Mouse (Mus musculus): Measurements from ENCODE around the gene Kmt2a. TPM values are rescaled to one million over a fixed set of nuclear protein-coding genes. Genes with fewer than 3 reads are reported as not detected.
A peak's percentile ranks its signal among the peaks of the same experiment; 100 is the strongest.

Gene Kmt2a
- polyA plus RNA-seq, 1 experiment from 2014 or later: 32.3 TPM

DNA sequence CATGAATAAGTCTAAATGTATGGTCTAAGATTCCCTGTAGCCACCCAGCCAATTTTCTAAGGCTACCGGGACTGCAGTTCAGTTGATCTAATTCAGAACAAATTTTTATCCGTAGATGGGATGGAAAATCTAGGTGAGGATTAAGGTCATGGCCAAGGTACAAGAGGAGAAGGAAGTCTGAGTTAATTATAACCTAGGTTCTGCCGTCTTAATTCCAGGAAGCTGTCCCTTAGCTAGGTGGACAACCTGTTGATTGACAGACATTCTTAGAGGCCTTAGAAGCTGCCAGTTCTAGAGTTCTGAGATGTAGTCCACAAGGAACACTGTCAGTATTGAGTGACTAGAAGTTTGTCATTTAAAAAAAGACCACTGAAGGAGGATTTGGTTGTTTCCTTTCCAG, 18.6 kb upstream of the Kmt2a start:
- ATAC-seq (ENCODE audit: low FRiP score, low read depth): no peak
- WGBS: 83% methylated on average over 3 of the region's 3 CpGs

GRCm38 (mm10) chr9:44897024-44897423, 15.9 kb upstream of the Kmt2a start:
- no peaks in the 10 kb centered on the region for H3K36me3 ChIP-seq
- no peak for ATAC-seq (ENCODE audit: low FRiP score, low read depth)
- H3K9ac ChIP-seq (replicated peaks): no peak overlapping the region
- 67% methylated on average over 4 of the region's 4 CpGs for WGBS
- no peaks in the 10 kb centered on the region for H3K27me3 ChIP-seq
- no peak overlapping the region for H3K4me2 ChIP-seq (replicated peaks)
- no peak overlapping the region for H3K27ac ChIP-seq (replicated peaks)
- H3K4me3 ChIP-seq: no peak overlapping the region
- no peaks in the 10 kb centered on the region for H3K9me3 ChIP-seq
- no peaks in the 10 kb centered on the region for H3K4me1 ChIP-seq

More for the DNA sequence above, 18.6 kb upstream of the Kmt2a start:
- no peak overlapping the region for H3K4me2 ChIP-seq (replicated peaks)
- no peak overlapping the region for H3K4me3 ChIP-seq
- H3K27ac ChIP-seq (replicated peaks): no peak overlapping the region
- H3K4me1 ChIP-seq: no peaks in the 10 kb centered on the region
- no peaks in the 10 kb centered on the region for H3K36me3 ChIP-seq
- no peaks in the 10 kb centered on the region for H3K9me3 ChIP-seq
- no peak overlapping the region for H3K9ac ChIP-seq (replicated peaks)
- H3K27me3 ChIP-seq: no peaks in the 10 kb centered on the region

DNA sequence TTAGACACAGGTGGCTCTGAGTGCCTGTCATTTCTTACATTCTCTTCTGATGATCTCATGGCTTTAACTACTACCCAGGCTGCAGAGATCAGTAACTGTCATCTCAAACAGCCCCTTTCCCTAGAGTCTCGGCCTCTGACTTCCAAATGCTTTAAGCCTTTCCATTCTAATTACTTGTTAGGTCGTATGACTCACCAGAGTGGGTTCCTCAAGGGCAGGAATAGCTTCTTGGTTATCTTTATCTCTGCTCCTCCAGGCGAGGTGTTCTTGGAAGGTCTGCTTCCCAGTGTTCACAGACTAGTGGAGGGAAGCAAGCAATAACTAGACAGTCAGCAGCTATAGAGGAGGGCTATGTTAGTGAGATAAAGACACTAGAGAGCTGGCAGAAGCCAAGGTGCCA, 11.6 kb upstream of the Kmt2a start:
- no peak overlapping the region for H3K9ac ChIP-seq (replicated peaks)
- H3K4me3 ChIP-seq: no peak overlapping the region
- no peaks in the 10 kb centered on the region for H3K4me1 ChIP-seq
- no peaks in the 10 kb centered on the region; the same call in 1 of the 2 replicates for H3K27me3 ChIP-seq
- no peaks in the 10 kb centered on the region for H3K9me3 ChIP-seq
- no peak overlapping the region for H3K4me2 ChIP-seq (replicated peaks)
- no peak for ATAC-seq (ENCODE audit: low FRiP score, low read depth)
- H3K36me3 ChIP-seq: no peaks in the 10 kb centered on the region
- H3K27ac ChIP-seq (replicated peaks): no peak overlapping the region
- 66% methylated on average over 3 of the region's 3 CpGs for WGBS

DNA sequence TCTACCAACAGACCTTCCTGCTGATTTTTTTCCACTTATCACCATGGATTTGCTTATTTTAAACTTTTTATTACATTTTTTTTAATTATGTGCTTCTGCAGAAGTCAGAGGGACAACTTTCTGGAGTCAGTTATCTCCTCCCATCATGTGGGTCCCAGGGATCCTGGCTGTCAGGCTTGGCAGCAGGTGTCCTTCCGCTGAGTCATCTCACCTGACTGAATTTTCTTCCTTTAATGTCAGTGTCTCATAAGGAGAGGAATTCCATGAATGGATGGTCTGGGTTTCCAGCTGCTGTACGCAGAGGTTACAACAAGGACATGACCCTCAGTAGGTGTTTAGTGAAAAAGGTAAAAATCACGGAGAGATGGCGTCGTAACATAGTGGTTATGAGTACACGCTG, 10.1 kb upstream of the Kmt2a start:
- Histone ChIP-seq H3K9me3 (no peaks in the 10 kb centered on the region), H3K4me1 (no peaks in the 10 kb centered on the region), H3K27me3 (no peaks in the 10 kb centered on the region; the same call in 1 of the 2 replicates), H3K9ac (replicated peaks) (no peak overlapping the region), H3K36me3 (no peaks in the 10 kb centered on the region), H3K27ac (replicated peaks) (no peak overlapping the region), H3K4me2 (replicated peaks) (no peak overlapping the region), H3K4me3 (no peak overlapping the region)
- 85% methylated on average over 6 of the region's 6 CpGs for WGBS
- ATAC-seq (ENCODE audit: low FRiP score, low read depth): no peak

DNA sequence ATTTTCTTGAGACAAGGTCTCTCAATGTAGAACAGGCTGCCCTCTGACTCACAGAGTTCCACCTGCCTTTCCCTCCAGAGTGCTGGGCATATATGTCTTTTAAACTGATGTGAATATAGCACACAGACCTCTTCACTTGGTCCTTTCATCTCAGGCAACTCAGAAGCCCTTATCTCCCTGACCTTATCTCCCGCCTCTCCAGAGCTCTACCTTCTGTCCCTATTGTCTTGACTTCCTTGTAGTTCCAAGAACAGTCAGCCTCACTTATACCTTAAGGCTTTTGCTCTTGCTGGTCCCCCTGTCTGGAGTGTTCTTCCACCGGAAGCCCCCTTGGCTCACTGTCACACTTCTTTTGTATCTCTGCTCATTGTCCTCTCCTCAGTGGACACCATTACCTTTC, 9.0 kb upstream of the Kmt2a start:
- H3K9ac ChIP-seq (replicated peaks): no peak overlapping the region
- no peaks in the 10 kb centered on the region for H3K36me3 ChIP-seq
- no peaks in the 10 kb centered on the region for H3K9me3 ChIP-seq
- H3K4me1 ChIP-seq: no peaks in the 10 kb centered on the region
- WGBS: 75% methylated on average over 2 of the region's 2 CpGs
- H3K27me3 ChIP-seq: no peaks in the 10 kb centered on the region; the same call in 1 of the 2 replicates
- H3K4me2 ChIP-seq (replicated peaks): no peak overlapping the region
- H3K4me3 ChIP-seq: no peak overlapping the region
- H3K27ac ChIP-seq (replicated peaks): no peak overlapping the region
- ATAC-seq (ENCODE audit: low FRiP score, low read depth): no peak

GRCm38 (mm10) chr9:44888114-44888624, 7.1 kb upstream of the Kmt2a start:
- no peaks in the 10 kb centered on the region; the same call in 1 of the 2 replicates for H3K27me3 ChIP-seq
- H3K9me3 ChIP-seq: no peaks in the 10 kb centered on the region
- H3K4me2 ChIP-seq (replicated peaks): no peak overlapping the region
- no peak overlapping the region for H3K4me3 ChIP-seq
- no peak for ATAC-seq (ENCODE audit: low FRiP score, low read depth)
- peaks cover 3% of the 10 kb centered on the region; the same call in 1 of the 2 replicates for H3K4me1 ChIP-seq
- WGBS: 86% methylated on average over 7 of the region's 7 CpGs
- H3K36me3 ChIP-seq: no peaks in the 10 kb centered on the region
- no peak overlapping the region for H3K27ac ChIP-seq (replicated peaks)
- no peak overlapping the region for H3K9ac ChIP-seq (replicated peaks)

GRCm38 (mm10) chr9:44882981-44883569, 2.0 kb upstream of the Kmt2a start:
- ATAC-seq (ENCODE audit: low FRiP score, low read depth): no peak
- H3K36me3 ChIP-seq: no peaks in the 10 kb centered on the region
- peak overlapping the region; percentile 98 for H3K9ac ChIP-seq (replicated peaks)
- peak overlapping the region; percentile 94 for H3K4me3 ChIP-seq
- WGBS: under 1% methylated on average over 21 of the region's 21 CpGs
- H3K4me1 ChIP-seq: peaks cover 21% of the 10 kb centered on the region
- peak overlapping the region; percentile 100 for H3K27ac ChIP-seq (replicated peaks)
- no peaks in the 10 kb centered on the region for H3K27me3 ChIP-seq
- peak overlapping the region; percentile 88 for H3K4me2 ChIP-seq (replicated peaks)
- no peaks in the 10 kb centered on the region for H3K9me3 ChIP-seq

GRCm38 (mm10) chr9:44882436-44882980, 1.4 kb upstream of the Kmt2a start:
- peak overlapping the region; percentile 98 for H3K9ac ChIP-seq (replicated peaks)
- WGBS: under 1% methylated on average over 26 of the region's 27 CpGs

DNA sequence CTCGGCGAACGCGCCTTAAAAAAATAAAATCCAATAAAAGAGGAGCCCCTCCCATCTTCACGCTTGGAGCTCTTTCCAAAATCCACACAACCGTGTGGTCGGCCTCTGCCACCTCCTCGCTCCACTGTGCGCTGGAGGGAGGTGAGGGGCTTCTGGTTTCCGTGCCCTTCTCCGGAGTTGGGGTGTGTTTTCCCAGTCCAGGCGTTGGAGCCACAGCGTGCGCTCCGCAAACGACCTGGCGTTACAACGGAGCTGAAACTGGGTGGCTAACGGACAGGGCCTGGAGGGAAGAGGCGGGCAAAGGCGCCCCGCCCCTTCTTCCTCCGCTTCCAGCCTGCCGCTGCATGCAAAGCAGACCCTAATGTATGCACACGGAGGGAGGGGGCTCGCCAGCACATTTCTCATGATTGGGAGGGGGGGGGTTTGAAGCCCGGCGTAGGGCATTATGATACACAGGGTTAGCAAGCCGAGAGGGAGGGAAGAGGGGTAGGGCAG, 892 bp upstream of the Kmt2a start:
- H3K9me3 ChIP-seq: no peaks in the 10 kb centered on the region
- H3K9ac ChIP-seq (replicated peaks): peak overlapping the region; percentile 98
- ATAC-seq (ENCODE audit: low FRiP score, low read depth): peak; percentile 80
- H3K4me3 ChIP-seq: peak overlapping the region; percentile 94
- peak overlapping the region; percentile 88 for H3K4me2 ChIP-seq (replicated peaks)
- WGBS: under 1% methylated on average over 29 of the region's 29 CpGs
- H3K27ac ChIP-seq (replicated peaks): peak overlapping the region; percentile 100
- peaks cover 31% of the 10 kb centered on the region for H3K4me1 ChIP-seq
- no peaks in the 10 kb centered on the region for H3K27me3 ChIP-seq
- peaks cover 4% of the 10 kb centered on the region; the same call in 1 of the 2 replicates for H3K36me3 ChIP-seq

More at GRCm38 (mm10) chr9:44882436-44882980, 1.4 kb upstream of the Kmt2a start:
- peak; percentile 62 for ATAC-seq (ENCODE audit: low FRiP score, low read depth)
- H3K4me2 ChIP-seq (replicated peaks): peak overlapping the region; percentile 88
- H3K4me1 ChIP-seq: peaks cover 26% of the 10 kb centered on the region
- no peaks in the 10 kb centered on the region for H3K9me3 ChIP-seq
- peaks cover under 1% of the 10 kb centered on the region; the same call in 1 of the 2 replicates for H3K36me3 ChIP-seq
- H3K27ac ChIP-seq (replicated peaks): peak overlapping the region; percentile 100
- H3K4me3 ChIP-seq: peak overlapping the region; percentile 94
- no peaks in the 10 kb centered on the region for H3K27me3 ChIP-seq

GRCm38 (mm10) chr9:44880309-44881081, 601 bp downstream of the Kmt2a start:
- WGBS: 0% methylated on average over 41 of the region's 44 CpGs
- H3K9me3 ChIP-seq: no peaks in the 10 kb centered on the region
- peak overlapping the region; percentile 98 for H3K9ac ChIP-seq (replicated peaks)
- H3K27me3 ChIP-seq: no peaks in the 10 kb centered on the region
- ATAC-seq (ENCODE audit: low FRiP score, low read depth): peak; percentile 17; the same call in 1 of the 2 replicates
- peaks cover 4% of the 10 kb centered on the region; the same call in 1 of the 2 replicates for H3K36me3 ChIP-seq
- peak overlapping the region; percentile 93 for H3K27ac ChIP-seq (replicated peaks)
- H3K4me2 ChIP-seq (replicated peaks): peak overlapping the region; percentile 88
- peaks cover 46% of the 10 kb centered on the region for H3K4me1 ChIP-seq
- H3K4me3 ChIP-seq: peak overlapping the region; percentile 94

DNA sequence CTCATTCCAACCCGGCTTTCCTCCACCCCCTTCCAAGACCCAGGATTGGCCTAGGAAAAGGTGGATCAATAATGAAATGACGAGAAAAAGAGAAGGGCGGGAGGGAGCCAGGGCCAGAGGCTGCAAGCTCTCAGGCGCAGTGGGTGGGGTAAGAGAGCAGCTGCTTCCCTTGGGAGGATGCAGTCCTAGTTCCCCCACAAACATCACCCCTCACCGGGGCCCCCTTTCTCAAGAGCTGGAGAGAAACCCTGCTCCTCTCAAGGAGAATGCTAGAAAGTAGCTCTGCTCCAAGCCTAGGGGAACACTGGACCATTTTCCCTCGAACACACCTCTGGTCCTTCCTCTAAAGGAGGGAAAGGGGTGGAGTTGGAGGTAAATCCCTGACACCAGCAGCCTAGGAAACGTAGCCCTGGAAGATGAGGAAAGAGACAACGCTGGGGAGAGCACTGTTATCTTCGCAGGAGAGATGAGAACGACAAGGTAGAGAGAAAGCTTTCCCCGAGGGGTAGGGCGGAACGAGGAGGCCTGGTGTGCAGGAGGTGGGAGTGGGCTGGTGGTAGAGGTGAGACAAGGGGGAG, 1.3 kb downstream of the Kmt2a start:
- H3K27ac ChIP-seq (replicated peaks): peak overlapping the region; percentile 93
- H3K36me3 ChIP-seq: peaks cover 4% of the 10 kb centered on the region; the same call in 1 of the 2 replicates
- H3K9ac ChIP-seq (replicated peaks): peak overlapping the region; percentile 98
- H3K9me3 ChIP-seq: no peaks in the 10 kb centered on the region
- no peak for ATAC-seq (ENCODE audit: low FRiP score, low read depth)
- no peaks in the 10 kb centered on the region for H3K27me3 ChIP-seq
- peaks cover 50% of the 10 kb centered on the region for H3K4me1 ChIP-seq
- peak overlapping the region; percentile 88 for H3K4me2 ChIP-seq (replicated peaks)
- WGBS: 2% methylated on average over 13 of the region's 13 CpGs
- peak overlapping the region; percentile 94 for H3K4me3 ChIP-seq
